Mouse (Mus musculus) hindbrain, embryonic 10.5 days (tissue): ENCODE data around the gene Rcor3. TPM values are rescaled to one million over a fixed set of nuclear protein-coding genes. Genes with fewer than 3 reads are reported as not detected.

Source experiments
- DNase-seq: peaks from one replicate; pipeline ENCODE4 v3.0.0-alpha.2; 2017; ENCODE audit warnings: low spot score
- H3K27ac ChIP-seq: fragments of 300-500 bp; sonication (generic); 2 replicates; pipeline ENCODE4 v1.5.1; 2016; ENCODE audit warnings: mild to moderate bottlenecking, moderate library complexity
- H3K27me3 ChIP-seq: fragments of 300-500 bp; sonication (generic); 2 replicates; pipeline ENCODE4 v1.6.1; 2016; ENCODE audit warnings: mild to moderate bottlenecking; ENCODE audit not compliant: poor library complexity, insufficient read depth, severe bottlenecking
- H3K36me3 ChIP-seq: fragments of 300-500 bp; sonication (generic); 2 replicates; pipeline ENCODE4 v1.6.1; 2016; ENCODE audit warnings: mild to moderate bottlenecking, moderate library complexity
- H3K4me1 ChIP-seq: fragments of 300-500 bp; sonication (generic); replicated peaks from 2 replicates; pipeline ENCODE4 v1.6.1; 2016; ENCODE audit warnings: mild to moderate bottlenecking
- H3K4me3 ChIP-seq: fragments of 300-500 bp; sonication (generic); 2 replicates; pipeline ENCODE4 v1.5.1; 2016; ENCODE audit warnings: mild to moderate bottlenecking, moderate library complexity
- H3K9me3 ChIP-seq: fragments of 300-500 bp; sonication (generic); 2 replicates; pipeline ENCODE4 v1.6.1; 2016; ENCODE audit warnings: mild to moderate bottlenecking, moderate library complexity
- WGBS: fragments of 180-500 bp; shearing (Covaris S2); methylation state at CpG from one replicate; pipeline ENCODE4 v1.1.7; 2016; 5-methylcytosine and 5-hydroxymethylcytosine counted together
- polyA plus RNA-seq: library from polyadenylated mRNA; unstranded; fragments of >200 nt; fragmentation: Nextera tagmentation; extraction: Ambion mirVana; gene quantifications from 2 replicates; pipeline ENCODE4 v1.2.1, GENCODE M21; 2016

Gene Rcor3
- polyA plus RNA-seq, 1 experiment from 2014 or later: 15.1 TPM

GRCm38 (mm10) chr1:192052986-192053385 lies 84.9 kb downstream of the Rcor3 start:
- Histone ChIP-seq H3K4me1 (no peaks in the 10 kb centered on the region), H3K27me3 (no peaks in the 10 kb centered on the region), H3K36me3 (no peaks in the 10 kb centered on the region), H3K9me3 (no peaks in the 10 kb centered on the region), H3K4me3 (no peak overlapping the region), H3K27ac (no peak overlapping the region)
- WGBS: 88% methylated on average over 5 of the region's 5 CpGs
- no peak for DNase-seq

GRCm38 (mm10) chr1:192052461-192052860 lies 85.4 kb downstream of the Rcor3 start:
- WGBS: 89% methylated on average over 8 of the region's 8 CpGs
- H3K4me1 ChIP-seq: no peaks in the 10 kb centered on the region
- H3K27me3 ChIP-seq: no peaks in the 10 kb centered on the region
- no peak for DNase-seq
- H3K27ac ChIP-seq: no peak overlapping the region
- H3K4me3 ChIP-seq: no peak overlapping the region
- no peaks in the 10 kb centered on the region for H3K36me3 ChIP-seq
- H3K9me3 ChIP-seq: no peaks in the 10 kb centered on the region

Other genes with a start within 250 kb of the Rcor3 start
- gene Slc30a1, start 231.3 kb downstream of the Rcor3 start, polyA plus RNA-seq: 1.3 and 1.6 TPM in 2 replicates
- 1.1 and 2.9 TPM in 2 replicates for gene Rd3, start 160.7 kb downstream of the Rcor3 start, polyA plus RNA-seq
- gene Traf5, start 45.5 kb downstream of the Rcor3 start, polyA plus RNA-seq: 2.4 and 5.6 TPM in 2 replicates
- gene Kcnh1, start 52.7 kb upstream of the Rcor3 start, polyA plus RNA-seq: 0.84 and 1.4 TPM in 2 replicates